Mouse (Mus musculus): Measurements from ENCODE around the gene D3Ertd254e.

- TF ChIP-seq CTCF (IDR thresholded peaks at IDR 0.05; ENCODE audit: low read depth), result no peak
- no peak for TF ChIP-seq EP300 (optimal IDR thresholded peaks at IDR 0.05)
Measured at GRCm38 (mm10) chr3:36138996-36139395, 11.8 kb upstream of the D3Ertd254e start.
